23 mouse cellular contexts compared by ENCODE assay signal in the genomic region with DNA sequence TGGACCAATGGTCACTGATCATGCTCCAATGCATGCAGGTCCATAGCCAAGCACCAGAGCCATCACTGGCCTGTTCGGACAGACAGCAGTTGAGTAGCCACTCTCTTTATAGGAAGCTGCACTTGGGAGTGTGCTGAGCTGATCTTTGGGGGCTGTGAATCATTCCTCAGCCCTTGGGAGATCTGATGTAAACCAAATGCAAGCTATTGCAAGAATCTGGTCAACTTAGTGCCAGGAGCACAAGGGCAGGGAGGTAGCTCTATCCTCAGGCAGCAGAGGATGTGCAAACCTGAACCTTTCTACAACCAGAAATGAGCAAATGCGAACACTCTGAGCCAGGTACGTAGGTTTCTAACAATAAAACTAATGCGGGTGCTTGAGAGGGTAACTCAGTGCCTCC. TPM values are rescaled to one million over a fixed set of nuclear protein-coding genes. Genes with fewer than 3 reads are reported as not detected.
DNase-seq lines count a peak whose midpoint lies in the region; TF ChIP-seq lines count a peak whose summit lies in the region.
"Had no signal": no experiment of that assay in that cellular context is flagged by ENCODE, and none has a peak within 500 bp of the region (broad histone marks: within the 10 kb centered on the region; RNA-seq: fewer than 3 reads in every experiment).

No protein-coding gene starts in this region.

- H3K79me2 ChIP-seq in myocyte (ENCODE audit: control insufficient read depth, insufficient read depth), result peaks cover 97% of the 10 kb centered on the region

- no peak for TF ChIP-seq POLR2A in myocyte (IDR thresholded peaks at IDR 0.05; ENCODE audit: insufficient read length, low read depth)

- TF ChIP-seq CTCF in layer of hippocampus, adult 2 months (conservative IDR thresholded peaks at IDR 0.05), result no peak

- no peaks in the 10 kb centered on the region for H3K27me3 ChIP-seq in myocyte (ENCODE audit: control insufficient read depth, insufficient read depth, insufficient read length)
- H3K27me3 ChIP-seq: embryonic facial prominence, embryonic 13.5 days; embryonic facial prominence, embryonic 15.5 days; forebrain, embryonic 13.5 days; forebrain, embryonic 15.5 days had no signal

- H3K4me2 ChIP-seq in myocyte (ENCODE audit: low read depth), result peak overlapping the region; percentile 25
- H3K4me2 ChIP-seq: embryonic facial prominence, embryonic 13.5 days; embryonic facial prominence, embryonic 15.5 days; forebrain, embryonic 13.5 days; forebrain, embryonic 15.5 days had no signal

- H3K4me3 ChIP-seq in layer of hippocampus, adult 2 months, result no peak overlapping the region
- no peak overlapping the region for H3K4me3 ChIP-seq in myocyte
- H3K4me3 ChIP-seq: embryonic facial prominence, embryonic 13.5 days; embryonic facial prominence, embryonic 15.5 days; forebrain, embryonic 13.5 days; forebrain, embryonic 15.5 days had no signal

- peaks cover 14% of the 10 kb centered on the region for H3K36me3 ChIP-seq in myocyte (ENCODE audit: control insufficient read depth, insufficient read depth)
- H3K36me3 ChIP-seq: embryonic facial prominence, embryonic 15.5 days had no signal

- no peak for DNase-seq in layer of hippocampus, adult 2 months (ENCODE audit: low spot score in 2 of 2)
- no peak for DNase-seq in layer of hippocampus, postnatal 25 days (ENCODE audit: extremely low spot score in 1 of 2, low spot score in 1 of 2)
- peak; percentile 45 for DNase-seq in NIH3T3 (ENCODE audit: low read depth)
- no peak for DNase-seq in thymus, postnatal 25 days
- DNase-seq in thymus, postnatal 0 days (ENCODE audit: low spot score), result no peak
- DNase-seq: adrenal gland, adult 2 months; adrenal gland, postnatal 10 days; adrenal gland, postnatal 25 days; cerebellum, adult 11 months; cerebellum, adult 18-20 months; cerebellum, adult 8-10 months; cerebellum, adult 9-11 months; cerebellum, postnatal 14 days; cerebellum, postnatal 36 days; embryo, embryonic 11 days; forebrain, postnatal 0 days had no signal

- H3K27ac ChIP-seq in layer of hippocampus, adult 2 months, result peak overlapping the region; percentile 6; the same call in 1 of the 2 replicates
- H3K27ac ChIP-seq: embryonic facial prominence, embryonic 13.5 days; embryonic facial prominence, embryonic 15.5 days; forebrain, embryonic 13.5 days; forebrain, embryonic 15.5 days had no signal

- H3ac ChIP-seq in myocyte (ENCODE audit: control insufficient read depth, insufficient read length), result no peak overlapping the region

TF ChIP-seq in myocyte, 11 proteins besides CTCF, POLR2A, EP300 and RAD21:
- TF ChIP-seq MYOD1 (IDR thresholded peaks at IDR 0.05; ENCODE audit: control insufficient read depth in 1 of 3, insufficient read length in 2 of 3, low read depth in 2 of 3) (no peak), CEBPB (IDR thresholded peaks at IDR 0.05; ENCODE audit: insufficient read depth, poor library complexity, severe bottlenecking) (peak; percentile 98)
TF ChIP-seq in myocyte: peak in this region for 1.

RNA-seq across cellular contexts. Expression of a gene that starts 26.3 kb away (rescaled TPM):
- 100 to 1,000 TPM; 709 to 737 TPM for total RNA-seq in layer of hippocampus, adult 2 months (2021)
- 100 to 1,000 TPM; 620 to 712 TPM for total RNA-seq in layer of hippocampus, postnatal 25 days (2021)
- polyA plus RNA-seq in myocyte (2012; fragmentation: generic; extraction: Trizol), result 40.6 TPM
- 4.0 and 5.8 TPM in 2 replicates for polyA plus RNA-seq in thymus, postnatal 0 days (2015; fragmentation: Nextera tagmentation; extraction: Ambion mirVana)
- total RNA-seq: common myeloid progenitor, adult 5-6 weeks; MEL had no signal
